Mouse (Mus musculus) intestine, embryonic 16.5 days (tissue): ENCODE results near the gene Rxra. TPM values are rescaled to one million over a fixed set of nuclear protein-coding genes. Genes with fewer than 3 reads are reported as not detected.
A peak's percentile ranks its signal among the peaks of the same experiment; 100 is the strongest.

Source experiments
- ATAC-seq: fragments of 200-750 bp; cut with Nextera tagmentation; 2 replicates; pipeline ENCODE4 v1.8.0; 2017; ENCODE audit warnings: moderate TSS enrichment, moderate library complexity
- H3K27ac ChIP-seq: fragments of 300-500 bp; sonication (generic); 2 replicates; pipeline ENCODE4 v1.5.1; 2014; ENCODE audit warnings: mild to moderate bottlenecking, low read length
- H3K27me3 ChIP-seq: fragments of 300-500 bp; sonication (generic); replicated peaks from 2 replicates; pipeline ENCODE4 v1.6.1; 2014; ENCODE audit warnings: low read length, control low read depth, mixed read lengths; ENCODE audit not compliant: control insufficient read depth, insufficient read depth
- H3K36me3 ChIP-seq: fragments of 300-500 bp; sonication (generic); 2 replicates; pipeline ENCODE4 v1.6.1; 2014; ENCODE audit warnings: low read length, control low read depth; ENCODE audit not compliant: control insufficient read depth, insufficient read depth
- H3K4me1 ChIP-seq: fragments of 300-500 bp; sonication (generic); 2 replicates; pipeline ENCODE4 v1.6.1; 2014; ENCODE audit warnings: low read length, control low read depth, mixed read lengths; ENCODE audit not compliant: control insufficient read depth, insufficient read depth
- H3K4me2 ChIP-seq: fragments of 300-500 bp; sonication (generic); 2 replicates; pipeline ENCODE4 v1.6.1; 2014; ENCODE audit warnings: low read depth, low read length, control low read depth
- H3K4me3 ChIP-seq: fragments of 300-500 bp; sonication (generic); 2 replicates; pipeline ENCODE4 v1.5.1; 2014; ENCODE audit warnings: mild to moderate bottlenecking, low read length
- H3K9ac ChIP-seq: fragments of 300-500 bp; sonication (generic); 2 replicates; pipeline ENCODE4 v1.6.1; 2014; ENCODE audit warnings: low read depth, low read length
- H3K9me3 ChIP-seq: fragments of 300-500 bp; sonication (generic); 2 replicates; pipeline ENCODE4 v1.6.1; 2016; ENCODE audit warnings: low read length, control low read depth; ENCODE audit not compliant: control insufficient read depth
- WGBS: fragments of 180-500 bp; shearing (Covaris S2); extraction: QIAGEN DNeasy Blood & Tissue Kit; methylation state at CpG from one replicate; pipeline ENCODE4 v1.1.7; 2014; 5-methylcytosine and 5-hydroxymethylcytosine counted together
- polyA plus RNA-seq: library from polyadenylated mRNA; unstranded; fragments of >200 nt; fragmentation: Nextera tagmentation; extraction: Ambion mirVana; gene quantifications from 2 replicates; pipeline ENCODE4 v1.2.1, GENCODE M21; 2015

Rxra gene
- polyA plus RNA-seq, 1 experiment from 2014 or later: 9.9 TPM

GRCm38 (mm10) chr2:27771936-27772335 lies 95.7 kb downstream of the Rxra start:
- peak; percentile 43 for ATAC-seq
- Histone ChIP-seq H3K27me3 (no peaks in the 10 kb centered on the region), H3K9me3 (no peaks in the 10 kb centered on the region), H3K4me1 (peaks cover 19% of the 10 kb centered on the region), H3K9ac (no peak overlapping the region), H3K4me3 (no peak overlapping the region), H3K36me3 (no peaks in the 10 kb centered on the region), H3K4me2 (no peak overlapping the region), H3K27ac (peak overlapping the region; percentile 46; the same call in 1 of the 2 replicates)
- 16% methylated on average over 7 of the region's 7 CpGs for WGBS

- WGBS: 60% methylated on average over 7 of the region's 7 CpGs
- ATAC-seq: no peak
Observed at GRCm38 (mm10) chr2:27772841-27773388, 96.7 kb downstream of the Rxra start.

GRCm38 (mm10) chr2:27773980-27774730 lies 97.9 kb downstream of the Rxra start:
- H3K4me2 ChIP-seq: no peak overlapping the region
- H3K9ac ChIP-seq: peak overlapping the region; percentile 42; the same call in 1 of the 2 replicates
- H3K4me3 ChIP-seq: no peak overlapping the region
- ATAC-seq: peak; percentile 71
- no peaks in the 10 kb centered on the region for H3K9me3 ChIP-seq
- H3K36me3 ChIP-seq: no peaks in the 10 kb centered on the region
- peaks cover 19% of the 10 kb centered on the region for H3K4me1 ChIP-seq
- WGBS: 47% methylated on average over 24 of the region's 24 CpGs
- no peaks in the 10 kb centered on the region for H3K27me3 ChIP-seq
- H3K27ac ChIP-seq: peak overlapping the region; percentile 87

More at GRCm38 (mm10) chr2:27772841-27773388, 96.7 kb downstream of the Rxra start:
- H3K4me2 ChIP-seq: no peak overlapping the region
- H3K27ac ChIP-seq: peak overlapping the region; percentile 87
- peaks cover 19% of the 10 kb centered on the region for H3K4me1 ChIP-seq
- H3K36me3 ChIP-seq: no peaks in the 10 kb centered on the region
- H3K27me3 ChIP-seq: no peaks in the 10 kb centered on the region
- H3K4me3 ChIP-seq: no peak overlapping the region
- H3K9ac ChIP-seq: 0 out of 2 replicates have a peak overlapping the region, but pooled peaks have one; percentile 1
- no peaks in the 10 kb centered on the region for H3K9me3 ChIP-seq

- no peak for ATAC-seq
- Histone ChIP-seq H3K27me3 (no peaks in the 10 kb centered on the region), H3K4me1 (peaks cover 19% of the 10 kb centered on the region), H3K27ac (peak overlapping the region; percentile 87), H3K9me3 (no peaks in the 10 kb centered on the region), H3K36me3 (no peaks in the 10 kb centered on the region), H3K4me2 (no peak overlapping the region), H3K4me3 (no peak overlapping the region), H3K9ac (peak overlapping the region; percentile 42; the same call in 1 of the 2 replicates)
- 85% methylated on average over 10 of the region's 10 CpGs for WGBS
Observed at GRCm38 (mm10) chr2:27775006-27775405, 98.8 kb downstream of the Rxra start.

GRCm38 (mm10) chr2:27775625-27776024 lies 99.4 kb downstream of the Rxra start:
- Histone ChIP-seq H3K9me3 (no peaks in the 10 kb centered on the region), H3K4me2 (no peak overlapping the region), H3K27ac (peak overlapping the region; percentile 87), H3K36me3 (no peaks in the 10 kb centered on the region), H3K4me1 (peaks cover 19% of the 10 kb centered on the region), H3K9ac (no peak overlapping the region), H3K4me3 (no peak overlapping the region), H3K27me3 (no peaks in the 10 kb centered on the region)
- ATAC-seq: no peak
- 36% methylated on average over 5 of the region's 5 CpGs for WGBS

GRCm38 (mm10) chr2:27777756-27778155 lies 101.5 kb downstream of the Rxra start:
- Histone ChIP-seq H3K27ac (no peak overlapping the region), H3K36me3 (no peaks in the 10 kb centered on the region), H3K9me3 (no peaks in the 10 kb centered on the region), H3K4me2 (no peak overlapping the region), H3K9ac (no peak overlapping the region), H3K4me3 (no peak overlapping the region), H3K4me1 (peaks cover 13% of the 10 kb centered on the region), H3K27me3 (no peaks in the 10 kb centered on the region)
- WGBS: 53% methylated on average over 2 of the region's 2 CpGs
- no peak for ATAC-seq

GRCm38 (mm10) chr2:27778289-27778688 lies 102.0 kb downstream of the Rxra start:
- H3K9me3 ChIP-seq: no peaks in the 10 kb centered on the region
- no peak for ATAC-seq
- no peak overlapping the region for H3K4me3 ChIP-seq
- no peak overlapping the region for H3K9ac ChIP-seq
- H3K27ac ChIP-seq: no peak overlapping the region
- peaks cover 9% of the 10 kb centered on the region for H3K4me1 ChIP-seq
- H3K4me2 ChIP-seq: no peak overlapping the region
- H3K27me3 ChIP-seq: no peaks in the 10 kb centered on the region
- WGBS: 61% methylated on average over 6 of the region's 6 CpGs
- H3K36me3 ChIP-seq: no peaks in the 10 kb centered on the region

GRCm38 (mm10) chr2:27779291-27779866 lies 103.1 kb downstream of the Rxra start:
- Histone ChIP-seq H3K4me2 (no peak overlapping the region), H3K4me3 (no peak overlapping the region), H3K9ac (no peak overlapping the region), H3K4me1 (peaks cover 3% of the 10 kb centered on the region; the same call in 1 of the 2 replicates), H3K27ac (no peak overlapping the region), H3K27me3 (no peaks in the 10 kb centered on the region), H3K9me3 (no peaks in the 10 kb centered on the region), H3K36me3 (no peaks in the 10 kb centered on the region)
- ATAC-seq: no peak
- 77% methylated on average over 9 of the region's 9 CpGs for WGBS

- H3K9ac ChIP-seq: no peak overlapping the region
- no peak for ATAC-seq
- H3K36me3 ChIP-seq: no peaks in the 10 kb centered on the region
- no peak overlapping the region for H3K4me2 ChIP-seq
- H3K27me3 ChIP-seq: no peaks in the 10 kb centered on the region
- no peak overlapping the region for H3K27ac ChIP-seq
- peaks cover 3% of the 10 kb centered on the region; the same call in 1 of the 2 replicates for H3K4me1 ChIP-seq
- no peak overlapping the region for H3K4me3 ChIP-seq
- H3K9me3 ChIP-seq: no peaks in the 10 kb centered on the region
- WGBS: 92% methylated on average over 7 of the region's 7 CpGs
Observed at GRCm38 (mm10) chr2:27780162-27780561, 103.9 kb downstream of the Rxra start.
